Mouse (Mus musculus): ENCODE results near the gene Ctcfl.

The Ctcfl gene

GRCm38 (mm10) chr2:173044198-173044970 lies 74.9 kb downstream of the Ctcfl start:
- DNase-seq, result no peak

Measured in lung, postnatal 4 days (tissue).